Mouse (Mus musculus) lung, postnatal 36 days (tissue): ENCODE results near the gene Fkbp5.
"Not testable (repeated sequence)": the region's sequence is repeated elsewhere in the genome, so short reads cannot be mapped to it uniquely, and the experiment has no call there.

Experiments used
- DNase-seq: peaks from one replicate; pipeline ENCODE4 v3.0.0; 2022; ENCODE audit warnings: mixed read lengths

Fkbp5 gene

DNA sequence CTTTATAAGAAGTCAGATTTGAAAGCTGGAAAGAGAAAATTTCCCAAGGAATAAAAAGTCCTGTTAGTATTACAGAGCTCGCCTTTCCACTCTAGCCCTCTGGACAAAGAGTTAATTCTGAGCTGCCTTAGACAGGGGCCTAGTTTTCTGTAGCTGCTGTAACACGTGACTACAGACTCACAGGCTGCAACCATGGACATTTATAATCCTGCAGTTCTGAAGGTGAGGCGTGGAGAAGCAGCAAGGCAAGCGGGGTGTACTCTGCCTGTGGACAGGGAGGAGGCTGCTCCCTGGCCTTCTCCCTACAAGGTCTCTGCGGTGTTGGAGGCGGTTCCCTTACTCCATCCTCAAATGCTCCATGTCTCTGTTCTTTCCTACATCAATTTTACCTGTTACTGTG is 64.4 kb downstream of the Fkbp5 start:
- no peak for DNase-seq

GRCm38 (mm10) chr17:28451914-28452313 is 65.4 kb downstream of the Fkbp5 start:
- no peak for DNase-seq

GRCm38 (mm10) chr17:28451487-28451886 is 65.8 kb downstream of the Fkbp5 start:
- DNase-seq, result no peak

GRCm38 (mm10) chr17:28448225-28448624 is 69.1 kb downstream of the Fkbp5 start:
- no peak for DNase-seq

- DNase-seq, result no peak
Measured at GRCm38 (mm10) chr17:28447789-28448188, 69.5 kb downstream of the Fkbp5 start.

DNA sequence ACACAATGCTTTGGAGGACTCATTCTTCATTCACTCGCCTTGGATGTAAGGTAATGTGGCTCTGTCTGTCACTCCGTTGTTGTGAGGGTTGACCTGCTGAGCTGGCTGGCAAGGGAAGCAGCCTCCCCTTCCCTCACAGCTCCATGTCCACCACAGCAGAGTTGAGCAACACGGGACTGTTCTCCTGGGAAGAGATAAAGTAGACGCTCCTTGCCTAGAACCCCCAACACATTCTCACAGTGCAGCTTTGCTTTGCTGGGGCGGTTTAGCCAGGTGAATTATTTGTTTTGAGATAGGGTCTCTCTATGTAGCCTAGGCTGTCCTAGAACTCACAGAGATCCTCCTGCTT is 70.5 kb downstream of the Fkbp5 start:
- DNase-seq, result no peak

GRCm38 (mm10) chr17:28445886-28446819 is 71.2 kb downstream of the Fkbp5 start:
- DNase-seq, result no peak

DNA sequence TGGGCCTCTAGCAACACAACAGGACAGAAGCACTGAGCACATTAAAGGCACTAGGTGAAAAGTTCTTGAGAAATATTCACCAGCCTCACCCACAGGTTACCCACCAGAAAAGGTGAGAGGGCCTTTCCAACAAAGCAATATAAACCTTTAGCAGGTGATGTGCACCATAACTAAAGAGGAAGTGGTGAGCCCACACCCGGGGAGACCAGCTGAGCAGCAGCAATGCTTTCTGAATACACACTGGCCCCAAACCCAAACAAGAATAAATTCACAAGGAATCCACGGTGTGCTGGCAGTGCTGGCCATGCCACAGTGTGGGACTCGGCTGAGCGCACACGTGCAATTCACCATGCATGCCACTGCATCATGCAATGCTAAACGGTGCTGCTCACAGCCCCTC is 74.7 kb downstream of the Fkbp5 start:
- DNase-seq, result no peak

DNA sequence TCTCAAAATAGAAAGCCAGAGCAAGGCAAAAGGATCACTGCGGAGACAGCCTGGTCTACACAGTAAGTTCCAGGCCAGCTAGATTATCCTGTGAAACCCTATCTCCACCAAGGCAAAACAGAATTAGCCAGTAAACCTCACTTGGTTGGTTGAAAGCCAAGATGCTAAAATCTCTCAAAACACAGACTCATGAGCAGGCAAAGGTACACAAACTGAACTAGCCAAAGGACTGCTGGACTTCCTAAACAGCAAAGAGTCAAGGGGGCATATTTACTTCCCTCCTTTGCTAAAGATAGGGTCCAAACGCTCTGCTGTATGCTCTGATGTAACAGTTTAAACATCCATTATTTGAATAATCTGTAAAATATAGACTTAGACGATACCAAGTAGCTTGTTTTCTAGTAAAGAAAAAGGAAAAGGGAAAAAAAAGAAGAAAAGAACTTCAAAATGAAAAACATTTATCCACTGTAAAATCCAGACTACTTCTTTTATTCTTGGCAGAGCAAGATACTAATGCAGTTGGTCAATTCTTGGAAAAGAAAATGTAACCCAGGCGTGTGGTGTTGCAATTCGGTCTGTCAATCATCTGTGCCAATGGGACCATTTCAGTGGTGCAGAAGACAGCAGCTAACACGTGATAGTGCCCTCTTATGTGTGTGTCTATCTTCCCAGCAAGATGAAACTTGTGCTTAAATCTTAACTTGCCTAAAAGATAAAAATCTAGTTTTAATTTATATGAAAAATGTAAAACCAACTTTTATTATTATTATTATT is 78.8 kb downstream of the Fkbp5 start:
- peak; percentile 68 for DNase-seq

DNA sequence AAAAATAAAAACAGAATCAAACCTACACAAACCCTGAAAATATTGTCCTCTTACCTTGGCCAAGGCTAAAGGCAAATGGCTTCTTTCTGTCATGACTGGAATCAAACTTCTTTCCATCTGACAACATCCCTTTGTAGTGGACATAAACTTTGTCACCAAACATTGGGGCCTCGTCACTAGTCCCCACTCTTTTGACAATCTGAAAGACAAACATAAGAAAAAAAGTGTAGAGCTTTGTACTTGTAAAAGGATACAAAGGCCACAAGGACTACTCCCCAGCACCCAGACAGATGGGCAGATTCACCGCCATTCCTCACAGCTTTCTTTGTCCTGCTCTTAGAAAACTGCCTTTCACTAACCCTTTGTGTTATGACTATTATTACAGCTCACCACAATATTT is 79.4 kb downstream of the Fkbp5 start:
- no peak for DNase-seq

DNA sequence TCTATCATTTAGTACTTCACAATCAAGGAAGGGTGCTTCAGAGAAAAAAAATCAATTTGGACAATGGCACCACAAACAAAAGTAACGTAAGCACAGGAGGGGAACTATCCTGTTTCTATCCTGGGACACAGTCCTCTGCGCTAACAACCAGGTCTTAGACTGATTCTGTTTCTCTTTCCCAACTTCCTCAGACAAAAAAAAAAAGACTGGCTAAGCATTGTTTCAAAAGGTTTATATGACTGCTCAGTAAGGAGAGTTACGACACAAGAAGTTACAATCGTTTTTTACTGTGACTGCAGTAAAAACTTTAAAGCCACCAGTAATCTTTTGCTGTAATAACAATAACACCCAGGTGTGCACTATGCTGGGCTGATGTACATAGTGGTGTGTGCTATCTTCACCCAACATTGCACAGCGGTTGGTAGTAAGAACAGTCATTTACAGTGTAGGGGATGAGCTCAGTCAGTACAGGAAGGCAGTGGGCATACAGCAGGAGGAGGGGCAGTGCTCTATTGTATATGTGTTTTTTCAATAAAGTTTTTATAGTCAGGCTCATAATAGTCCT is 82.3 kb downstream of the Fkbp5 start:
- DNase-seq, result no peak

- DNase-seq, result no peak
Measured at GRCm38 (mm10) chr17:28433029-28433428, 84.3 kb downstream of the Fkbp5 start.

DNA sequence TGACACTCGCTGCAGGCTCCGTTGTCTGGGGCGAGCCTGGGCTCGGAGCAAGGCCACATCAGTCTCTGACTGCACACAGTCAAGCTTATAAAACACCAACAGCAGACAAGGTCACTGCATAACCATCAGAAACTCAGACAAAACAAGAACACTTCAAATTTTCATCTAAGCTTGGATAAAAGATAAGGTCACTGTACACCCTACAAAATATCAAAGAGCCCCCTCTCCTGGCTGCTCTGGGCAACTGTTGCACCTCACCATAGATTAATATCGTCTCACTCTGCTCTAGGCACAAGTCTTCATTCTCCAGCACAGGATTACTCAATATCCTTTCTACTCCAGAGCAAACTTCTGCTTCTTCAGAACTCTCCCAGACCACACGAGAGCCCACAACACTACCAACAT is 85.4 kb downstream of the Fkbp5 start:
- peak; percentile 74 for DNase-seq

GRCm38 (mm10) chr17:28431038-28431437 is 86.3 kb downstream of the Fkbp5 start:
- DNase-seq, result no peak

- DNase-seq, result peak; percentile 92
Measured at GRCm38 (mm10) chr17:28428474-28429258, 88.7 kb downstream of the Fkbp5 start.

DNA sequence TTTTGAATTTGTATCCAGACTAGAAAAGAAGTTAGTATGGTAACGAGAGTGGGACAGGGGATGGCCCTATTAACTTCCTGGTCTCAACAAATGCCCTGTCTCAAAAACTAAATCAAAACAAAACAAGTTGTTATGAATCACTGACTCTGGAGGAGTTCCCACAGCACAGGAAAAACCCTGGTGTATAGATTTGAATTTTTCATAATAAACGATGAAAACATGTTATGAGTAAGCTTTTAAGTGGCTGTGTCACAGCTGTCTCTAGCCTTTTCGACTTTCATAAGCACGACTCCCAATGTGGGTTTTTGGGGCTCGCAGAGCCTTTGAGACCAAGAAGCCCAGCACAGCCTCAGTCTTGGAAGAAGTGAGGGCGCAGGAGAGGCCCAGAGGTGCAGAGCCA is 89.7 kb downstream of the Fkbp5 start:
- no peak for DNase-seq

DNA sequence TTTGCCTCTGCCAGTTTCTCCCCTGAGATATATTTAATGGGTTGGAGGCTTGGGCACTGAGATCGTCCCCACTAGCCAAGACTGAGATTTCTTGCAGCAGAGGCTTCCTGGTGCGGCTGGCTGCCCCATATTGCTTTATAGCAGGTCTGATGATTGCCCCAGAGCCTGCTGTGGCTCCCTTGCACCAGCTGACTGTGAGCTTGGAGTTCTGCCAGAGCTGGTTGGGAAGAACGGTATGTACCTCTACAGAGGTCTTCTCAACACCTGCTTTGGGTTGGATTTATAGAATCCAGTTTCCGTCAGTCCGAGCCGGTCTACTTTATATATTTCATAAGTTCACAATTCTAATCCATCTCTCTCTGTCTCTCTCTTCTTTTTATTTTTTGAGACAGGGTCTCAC is 93.0 kb downstream of the Fkbp5 start:
- peak; percentile 86 for DNase-seq

- peak; percentile 70 for DNase-seq
Measured at GRCm38 (mm10) chr17:28421071-28421470, 96.3 kb downstream of the Fkbp5 start.

DNA sequence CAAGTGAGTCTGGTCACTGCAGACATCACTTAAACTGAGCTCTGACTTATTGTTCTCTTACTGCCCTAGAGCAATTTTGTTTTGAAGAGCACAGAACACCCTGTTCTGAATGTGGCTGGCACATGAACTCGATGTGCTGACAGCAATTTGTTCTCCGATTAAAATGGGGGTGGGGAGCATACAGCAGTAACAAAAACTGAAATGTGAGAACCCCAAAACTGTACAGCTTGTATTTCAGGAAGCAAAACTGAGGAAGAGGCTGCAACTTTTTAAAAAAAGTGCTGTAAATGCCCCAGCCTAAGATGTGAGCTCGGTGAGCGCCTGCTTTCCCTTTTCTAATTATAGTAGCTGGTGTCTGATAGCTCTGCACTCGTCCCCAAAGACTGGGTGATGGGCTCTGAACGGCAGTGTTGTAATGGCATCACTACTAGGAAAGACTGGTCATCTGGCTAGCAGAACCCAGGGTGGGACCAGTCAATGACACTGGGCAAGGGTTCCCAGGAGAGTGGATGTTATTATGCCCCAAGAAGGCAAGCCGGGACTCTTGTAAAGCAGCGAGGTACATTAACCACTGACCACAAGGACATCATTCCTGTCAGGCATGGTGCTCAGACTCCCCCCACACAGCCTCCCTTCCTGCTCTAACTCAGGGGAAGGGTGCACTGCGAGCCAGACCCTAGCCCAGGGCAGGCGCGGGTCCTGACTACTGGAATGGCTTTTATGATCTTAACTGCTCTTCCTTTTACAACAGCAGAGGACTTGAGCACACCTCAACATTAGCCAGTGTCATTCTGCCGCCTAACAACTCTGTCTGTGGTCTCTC is 96.9 kb downstream of the Fkbp5 start:
- DNase-seq, result peak; percentile 79

DNA sequence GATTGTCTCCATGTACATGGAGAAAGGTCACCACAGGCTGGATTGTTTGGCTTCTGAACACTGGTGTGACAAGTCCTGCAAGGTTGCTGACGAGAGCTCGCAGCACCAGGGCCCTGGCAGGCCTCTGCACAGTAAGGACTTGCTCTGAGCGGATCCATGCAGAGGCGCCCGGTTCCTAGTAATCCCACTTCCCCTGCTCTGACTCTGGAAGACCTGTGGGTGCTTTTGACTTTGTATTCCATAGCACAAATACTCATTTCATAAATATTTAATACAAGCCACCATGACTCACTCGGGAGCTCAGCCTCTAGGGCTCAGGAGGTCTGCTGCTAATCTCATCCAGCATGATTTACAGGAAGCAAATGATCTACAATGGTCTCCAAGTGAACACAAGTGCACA is 97.7 kb downstream of the Fkbp5 start:
- DNase-seq, result peak; percentile 60

GRCm38 (mm10) chr17:28418954-28419353 is 98.4 kb downstream of the Fkbp5 start:
- peak; percentile 61 for DNase-seq

GRCm38 (mm10) chr17:28418481-28418880 is 98.8 kb downstream of the Fkbp5 start:
- DNase-seq, result not testable (repeated sequence)
